Mouse (Mus musculus) testis, adult 2 months (tissue): ENCODE measurements at regions not wholly inside any gene's neighbourhood (a gene's known extent, or its start where the extent isn't known, plus 50 kb on each side); places are given as distances from the start of the nearest gene placed in this dataset.

Experiments
- CTCF ChIP-seq: fragments of 200-500 bp; IDR thresholded peaks from 2 replicates; pipeline ENCODE4 v1.5.1; 2012; ENCODE audit warnings: low read depth, mild to moderate bottlenecking, inconsistent platforms, low read length, moderate library complexity; ENCODE audit not compliant: control insufficient read depth, insufficient read depth, insufficient replicate concordance
- POLR2A ChIP-seq: fragments of 200-500 bp; IDR thresholded peaks from 2 replicates; pipeline ENCODE4 v1.6.1; 2012; ENCODE audit warnings: low read depth, mild to moderate bottlenecking, inconsistent platforms, low read length, moderate library complexity; ENCODE audit not compliant: control insufficient read depth

GRCm38 (mm10) chr8:50878198-50878597 lies 2034.4 kb upstream of the Tenm3 start:
- TF ChIP-seq POLR2A (no peak), CTCF (no peak)
